Mouse (Mus musculus) lung, adult 2 months (tissue): ENCODE data around the gene Cend1. TPM values are rescaled to one million over a fixed set of nuclear protein-coding genes. Genes with fewer than 3 reads are reported as not detected.
"Not testable (repeated sequence)": the region's sequence is repeated elsewhere in the genome, so short reads cannot be mapped to it uniquely, and the experiment has no call there.

Experiments
- DNase-seq: peaks from one replicate; pipeline ENCODE4 v3.0.0; 2022
- H3K4me1 ChIP-seq: fragments of 200-500 bp; 2 replicates; pipeline ENCODE4 v1.6.1; 2011; ENCODE audit warnings: low read length; ENCODE audit not compliant: control insufficient read depth, insufficient read depth
- H3K4me3 ChIP-seq: fragments of 200-500 bp; replicated peaks from 2 replicates; pipeline ENCODE3; 2011; ENCODE audit warnings: low read depth, mild to moderate bottlenecking, control low read depth, low read length; ENCODE audit errors: extremely low read depth
- CTCF ChIP-seq: fragments of 200-500 bp; IDR thresholded peaks from 2 replicates; pipeline ENCODE4 v1.5.1; 2011; ENCODE audit warnings: mild to moderate bottlenecking, low read length, control low read depth; ENCODE audit not compliant: insufficient read depth
- POLR2A ChIP-seq: fragments of 200-500 bp; IDR thresholded peaks from 2 replicates; pipeline ENCODE4 v1.6.1; 2011; ENCODE audit warnings: low read depth, mild to moderate bottlenecking, control low read depth, low read length, borderline replicate concordance; ENCODE audit errors: extremely low read depth
- WGBS: fragments of 180-500 bp; shearing (Covaris S2); methylation state at CpG from one replicate; pipeline ENCODE4 v1.1.7; 2018; 5-methylcytosine and 5-hydroxymethylcytosine counted together
- polyA plus RNA-seq: library from polyadenylated mRNA; depleted of rRNA; stranded (reverse); fragments of >200 nt; gene quantifications from 2 replicates; pipeline ENCODE4 v1.2.3, GENCODE M21; 2012

Gene Cend1
- polyA plus RNA-seq, 1 experiment, result 0.56 TPM

DNA sequence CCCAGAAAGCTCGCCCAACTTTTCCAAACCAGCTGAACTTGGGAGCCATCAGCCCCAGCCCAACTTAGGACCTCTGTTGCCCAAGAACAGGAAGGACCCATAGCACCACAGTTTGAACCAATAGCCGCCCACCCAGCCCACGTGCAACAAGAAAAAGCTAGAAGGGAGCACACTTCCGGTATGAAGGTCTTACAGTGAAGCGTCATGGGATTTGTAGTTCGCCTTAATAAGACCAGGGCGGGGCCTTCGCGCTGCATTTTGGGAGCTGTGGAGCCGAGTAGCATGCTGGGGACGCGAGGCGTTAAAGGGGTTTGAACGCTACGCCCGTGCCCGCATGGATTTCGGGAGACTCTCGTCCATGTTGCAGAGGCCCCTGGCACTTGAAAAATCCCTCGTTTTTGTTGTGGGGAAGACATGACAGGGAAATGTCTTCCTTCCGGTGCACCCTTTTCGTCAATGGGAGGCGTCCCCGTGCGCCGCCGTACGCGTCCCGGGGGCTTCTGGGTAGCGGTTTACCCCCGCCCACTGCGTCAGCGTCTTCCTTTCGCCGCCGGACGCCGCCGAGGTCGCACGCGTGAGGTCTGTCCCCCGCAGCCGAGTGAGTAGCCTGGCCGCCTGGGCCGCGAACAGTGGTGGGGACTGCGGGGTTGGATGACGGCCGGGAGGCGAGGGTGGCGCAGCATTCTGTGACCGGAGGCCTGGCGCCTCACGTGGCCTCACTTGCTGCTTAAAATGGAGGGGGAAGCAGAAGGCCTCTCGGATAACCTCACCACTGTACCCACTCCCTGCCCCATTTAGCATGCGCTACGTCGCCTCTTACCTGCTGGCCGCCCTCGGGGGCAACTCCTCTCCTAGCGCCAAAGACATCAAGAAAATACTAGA is 18.1 kb upstream of the Cend1 start, which contains the start of gene Rplp2:
TSS of gene Rplp2 (plus strand) at position 261 of the 882 bp plus-strand sequence.
- peak within 1 kb of the TSS; percentile 98 for H3K4me3 ChIP-seq
- peak; percentile 95 for DNase-seq
- under 1% methylated on average over 63 of the region's 63 CpGs for WGBS

DNA sequence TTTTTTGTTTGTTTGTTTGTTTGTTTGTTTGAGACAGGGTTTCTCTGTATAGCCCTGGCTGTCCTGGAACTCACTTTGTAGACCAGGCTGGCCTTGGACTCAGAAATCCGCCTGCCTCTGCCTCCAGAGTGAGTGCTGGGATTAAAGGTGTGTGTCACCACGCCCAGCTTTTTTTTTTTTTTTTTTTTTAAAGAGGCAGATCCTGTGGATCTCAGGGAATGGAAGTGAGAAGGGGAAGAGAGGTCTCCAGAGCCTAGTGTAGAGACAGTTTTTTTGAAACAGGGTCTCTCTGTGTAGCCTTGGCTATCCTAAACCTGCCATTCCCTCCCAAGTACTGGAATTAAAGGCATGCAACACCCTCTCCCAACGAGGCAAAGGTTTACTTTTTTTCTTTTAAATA is 17.1 kb upstream of the Cend1 start:
- H3K4me1 ChIP-seq, DNase-seq, H3K4me3 ChIP-seq: not testable (repeated sequence)
- 67% methylated on average over 3 of the region's 3 CpGs for WGBS

More for the DNA sequence above, 18.1 kb upstream of the Cend1 start, which contains the start of gene Rplp2:
- peaks cover 8% of the 10 kb centered on the region; the same call in 1 of the 2 replicates for H3K4me1 ChIP-seq
- TF ChIP-seq CTCF (no peak), POLR2A (peak; percentile 90)

DNA sequence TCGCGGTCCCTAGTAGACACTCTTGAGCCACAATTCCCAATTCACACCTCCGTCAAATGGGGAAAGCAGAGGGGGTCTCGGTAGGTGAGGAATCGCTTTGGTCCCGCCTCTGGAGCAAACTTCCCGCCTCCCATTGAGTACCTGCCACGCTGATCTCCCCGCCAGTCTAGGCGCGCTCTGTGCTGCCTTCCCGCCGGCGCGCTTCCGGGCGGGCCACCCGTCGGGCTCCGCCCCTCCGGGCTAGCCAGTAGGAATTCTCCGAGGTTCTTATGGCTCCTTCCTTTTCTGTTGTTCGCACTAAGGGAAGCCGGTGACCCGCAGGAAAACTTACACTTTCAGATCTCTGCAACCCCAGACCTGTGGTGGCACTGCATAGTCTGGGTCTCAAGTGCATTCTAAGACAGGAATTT is 14.5 kb upstream of the Cend1 start, which contains the start of gene Pidd1:
TSS of gene Pidd1 (minus strand) at position 198 of the 410 bp plus-strand sequence.
- peak; percentile 69 for DNase-seq
- peaks cover 11% of the 10 kb centered on the region; the same call in 1 of the 2 replicates for H3K4me1 ChIP-seq
- peak within 1 kb of the TSS; percentile 52 for H3K4me3 ChIP-seq
- TF ChIP-seq POLR2A (peak; percentile 20; the same call in 1 of the 2 replicates), CTCF (no peak)
- WGBS, result under 1% methylated on average over 25 of the region's 25 CpGs

DNA sequence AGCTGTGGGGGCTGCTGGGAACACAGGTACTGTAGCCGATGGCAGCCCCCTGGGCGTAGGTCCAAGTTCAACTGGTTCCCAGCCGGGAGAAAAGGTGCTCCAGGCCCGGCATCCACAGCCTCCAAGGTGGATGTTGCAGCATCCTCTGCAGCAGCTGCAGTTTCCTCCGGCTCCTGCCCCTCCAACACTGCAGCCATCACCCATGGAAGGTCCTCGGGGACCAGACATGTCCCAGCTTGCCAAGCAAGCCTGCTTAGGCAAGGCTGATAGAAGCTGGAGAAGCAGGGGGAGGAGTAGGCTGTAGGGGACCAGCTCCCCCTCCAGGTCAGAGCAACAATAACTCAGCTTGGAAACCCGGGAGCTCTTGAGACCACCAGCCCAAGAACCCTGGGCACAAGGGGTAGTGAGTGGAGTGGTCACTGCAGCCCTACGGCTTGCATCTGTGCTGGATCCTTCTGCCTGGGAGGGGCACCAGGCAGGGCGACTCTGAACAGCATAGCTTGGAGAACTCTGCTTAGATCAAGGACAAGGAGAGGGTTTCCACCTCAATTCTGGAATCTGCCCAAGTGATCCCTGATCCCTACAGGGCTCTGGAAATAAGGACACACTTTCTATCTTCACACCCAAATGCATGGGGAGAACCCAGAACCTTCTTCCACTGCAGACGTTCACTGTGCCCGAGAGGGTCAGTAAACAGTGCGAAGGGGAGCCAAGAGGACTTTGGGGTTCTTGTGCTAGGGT is 14.0 kb upstream of the Cend1 start:
- no peak for DNase-seq
- 14% methylated on average over 12 of the region's 12 CpGs for WGBS
- Histone ChIP-seq H3K4me1 (peaks cover 8% of the 10 kb centered on the region; the same call in 1 of the 2 replicates), H3K4me3 (peak overlapping the region; percentile 52)
- no peak for TF ChIP-seq CTCF
- no peak for TF ChIP-seq POLR2A

DNA sequence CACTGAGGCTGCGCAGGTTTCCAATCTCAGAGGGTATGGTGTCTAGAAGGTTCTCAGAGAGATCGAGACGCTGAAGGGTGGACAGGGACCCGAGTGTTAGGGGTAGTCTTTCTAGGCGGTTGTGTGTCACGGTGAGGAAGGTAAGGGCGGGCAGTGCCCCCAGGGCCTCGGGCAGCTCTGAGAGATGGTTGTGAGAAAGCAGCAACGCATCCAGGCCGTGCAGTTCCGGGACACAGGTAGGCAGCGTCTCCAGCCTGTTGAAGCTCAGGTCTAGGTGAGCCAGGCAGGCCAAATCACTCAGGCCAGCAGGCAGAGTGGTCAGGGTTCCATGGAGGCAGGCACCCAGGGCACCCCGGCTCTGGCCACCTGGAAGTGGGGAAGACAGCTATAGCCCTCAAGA is 12.9 kb upstream of the Cend1 start:
- TF ChIP-seq CTCF (no peak), POLR2A (no peak)
- H3K4me3 ChIP-seq, result no peak overlapping the region

DNA sequence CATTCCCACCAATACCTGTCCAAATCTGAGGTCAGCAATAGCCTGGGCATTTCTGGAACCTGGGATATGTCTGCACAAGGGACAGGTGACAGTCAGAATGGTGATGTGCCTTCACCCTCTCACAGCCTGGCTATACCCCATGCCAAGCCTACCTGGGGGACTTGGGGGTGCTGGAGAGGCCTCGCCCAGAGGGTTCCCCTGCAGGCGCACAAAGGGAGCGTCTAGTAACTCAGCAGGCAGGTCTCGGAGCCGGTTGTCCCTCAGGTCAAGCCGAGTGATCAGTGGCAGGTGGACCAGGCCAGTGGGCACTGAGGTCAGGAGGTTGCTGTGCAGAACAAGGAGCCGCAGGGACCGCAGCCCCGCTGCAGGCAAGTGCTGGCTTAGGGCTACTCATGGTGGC is 12.2 kb upstream of the Cend1 start:
- no peak for DNase-seq
- H3K4me3 ChIP-seq, result no peak overlapping the region
- 95% methylated on average over 9 of the region's 9 CpGs for WGBS
- H3K4me1 ChIP-seq, result peaks cover 8% of the 10 kb centered on the region; the same call in 1 of the 2 replicates
- no peak for TF ChIP-seq CTCF
- no peak for TF ChIP-seq POLR2A

More for the DNA sequence above, 12.9 kb upstream of the Cend1 start:
- DNase-seq, result no peak
- WGBS, result 94% methylated on average over 13 of the region's 13 CpGs
- H3K4me1 ChIP-seq, result peaks cover 8% of the 10 kb centered on the region; the same call in 1 of the 2 replicates

DNA sequence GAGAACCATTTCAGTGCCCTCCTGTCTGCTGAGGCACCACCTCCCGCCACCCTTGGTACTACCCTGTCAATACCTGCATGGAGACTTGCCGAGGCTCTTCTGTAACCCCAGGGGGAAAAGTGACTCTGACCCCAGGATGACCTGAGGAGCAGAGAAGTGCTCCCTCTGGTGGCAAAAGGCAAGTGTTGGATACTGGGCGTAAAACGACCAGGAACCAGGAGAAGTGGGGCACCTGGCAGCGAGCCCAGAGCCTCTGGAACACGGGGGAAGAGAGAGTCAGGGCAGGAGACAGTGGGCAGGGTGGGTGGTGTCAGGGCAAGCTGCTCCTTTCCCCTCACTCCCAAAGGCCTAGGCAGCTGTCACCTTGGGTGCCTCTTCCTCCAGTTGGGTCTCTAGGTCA is 11.3 kb upstream of the Cend1 start:
- TF ChIP-seq CTCF (peak; percentile 71), POLR2A (no peak)
- 25% methylated on average over 6 of the region's 6 CpGs for WGBS
- DNase-seq, result peak; percentile 54
- peaks cover 10% of the 10 kb centered on the region for H3K4me1 ChIP-seq
- no peak overlapping the region for H3K4me3 ChIP-seq

DNA sequence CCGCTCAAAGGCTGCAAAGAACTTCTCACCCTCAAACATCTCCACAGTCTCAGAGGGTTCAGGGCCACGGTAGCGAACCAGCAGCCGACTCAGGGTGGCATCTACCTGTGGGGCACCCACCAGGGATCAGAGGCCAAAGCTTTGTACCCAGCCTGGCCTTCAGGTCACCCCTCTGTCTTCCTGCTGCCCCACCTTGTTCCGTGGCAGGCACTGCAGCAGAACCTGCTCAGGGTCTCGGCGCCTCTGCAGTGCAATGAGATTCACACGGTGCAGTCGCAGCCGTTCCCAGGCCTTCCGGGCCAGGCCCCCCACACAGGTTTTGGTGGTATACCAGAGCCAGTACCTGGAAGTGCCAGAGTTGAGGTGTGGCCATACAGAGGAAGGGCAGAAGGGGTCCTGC is 10.5 kb upstream of the Cend1 start:
- no peak for TF ChIP-seq POLR2A
- no peak for TF ChIP-seq CTCF
- Histone ChIP-seq H3K4me3 (no peak overlapping the region), H3K4me1 (peaks cover 15% of the 10 kb centered on the region)
- DNase-seq, result no peak
- 94% methylated on average over 11 of the region's 11 CpGs for WGBS

DNA sequence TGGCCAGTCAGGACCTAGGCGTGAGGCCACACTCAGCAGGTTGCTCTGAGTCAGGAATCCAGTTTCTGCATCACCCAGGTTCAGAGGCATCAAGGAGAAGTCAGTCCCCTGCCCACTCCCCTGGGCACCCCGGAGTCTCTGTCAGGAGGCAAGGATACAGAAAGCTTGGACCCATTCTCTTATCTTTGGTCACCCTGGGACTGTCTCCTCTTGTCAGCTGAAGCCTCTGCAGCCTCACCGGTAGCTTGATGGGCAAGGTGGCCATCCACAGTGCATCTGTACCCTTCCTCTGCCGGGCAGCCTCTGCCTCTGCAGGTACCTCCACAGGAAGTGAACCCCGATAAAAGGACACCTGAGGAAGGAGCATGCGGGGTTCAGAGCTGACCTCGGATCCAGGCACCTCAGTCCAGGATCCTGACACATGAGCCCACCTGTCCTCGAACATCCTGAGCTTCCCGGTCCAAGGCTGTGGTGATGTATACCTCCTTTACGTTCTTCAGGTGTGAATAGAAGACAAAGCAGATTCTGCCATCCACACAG is 9.9 kb upstream of the Cend1 start:
- DNase-seq, result no peak
- TF ChIP-seq POLR2A (no peak), CTCF (no peak)
- Histone ChIP-seq H3K4me1 (peaks cover 18% of the 10 kb centered on the region), H3K4me3 (no peak overlapping the region)
- WGBS, result 97% methylated on average over 10 of the region's 10 CpGs
